Mouse (Mus musculus): ENCODE data around the gene Zfp871.

Gene Zfp871

GRCm38 (mm10) chr17:32788094-32788559 lies at the start of gene Zfp871:
Gene Zfp871 (minus strand): TSS chr17:32788287.
- in situ Hi-C loops (cut with MboI, MseI): no loop called here

DNA sequence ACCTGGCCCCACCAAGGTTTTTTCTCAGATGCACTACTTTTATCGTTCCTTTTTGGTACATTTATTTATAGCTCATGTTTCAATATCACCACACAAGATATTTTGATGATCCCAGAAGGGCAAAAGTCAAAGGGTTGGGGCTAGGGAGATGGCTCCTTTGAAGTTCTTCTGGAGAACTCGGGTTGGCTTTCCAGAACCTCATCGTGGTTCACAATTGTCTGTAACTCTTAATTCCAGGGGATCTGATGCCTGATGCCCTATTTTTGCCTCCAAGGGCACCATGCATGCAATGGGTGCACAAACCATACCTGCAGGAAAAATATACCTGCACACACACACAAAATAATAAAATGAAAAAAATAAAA lies 42.3 kb upstream of the Zfp871 start:
- in situ Hi-C loops (cut with MboI, MseI): no loop called here

GRCm38 (mm10) chr17:32829540-32830417 lies 41.7 kb upstream of the Zfp871 start, which contains the start of gene Zfp799:
Gene Zfp799 (minus strand): TSS chr17:32830261.
- in situ Hi-C loops (cut with MboI, MseI): no loop called here

DNA sequence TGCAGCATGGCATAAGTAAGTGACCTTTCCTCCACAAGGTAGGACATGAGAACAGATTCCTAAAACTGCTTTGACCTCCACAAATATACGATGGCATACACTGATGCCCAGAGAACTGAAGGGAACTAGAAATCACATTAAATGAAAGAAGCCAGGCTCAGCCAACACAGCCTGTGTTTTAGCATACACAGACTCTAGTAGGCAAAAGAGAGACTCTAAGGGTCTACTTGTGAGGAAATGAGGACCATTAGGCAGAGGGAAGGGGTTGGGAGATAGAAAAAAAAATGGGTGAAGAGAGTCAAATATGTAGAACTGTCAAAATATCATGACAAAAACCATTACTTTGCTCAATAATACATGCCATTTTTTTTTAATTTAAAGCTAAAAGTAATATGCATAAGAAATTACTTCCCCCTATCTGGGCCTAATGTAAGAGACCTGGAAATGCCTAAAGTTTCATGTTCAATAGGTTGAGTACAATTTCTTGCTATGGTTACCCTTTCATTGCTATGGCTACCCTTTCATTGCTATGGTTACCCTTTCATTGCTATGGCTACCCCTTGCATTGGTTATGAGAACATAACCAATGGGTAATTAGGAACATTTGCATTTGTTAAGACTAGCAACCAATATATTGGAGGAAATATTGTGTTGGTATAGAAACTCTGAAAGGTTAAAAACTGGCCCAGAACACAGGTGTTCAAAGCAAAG lies 28.1 kb upstream of the Zfp871 start:
- in situ Hi-C loops (cut with MboI, MseI): no loop called here

GRCm38 (mm10) chr17:32814136-32814535 lies 26.0 kb upstream of the Zfp871 start:
- in situ Hi-C loops (cut with MboI, MseI): no loop called here

- in situ Hi-C loops (cut with MboI, MseI): no loop called here
These were observed 22.6 kb upstream of the Zfp871 start for GRCm38 (mm10) chr17:32810648-32811047.

GRCm38 (mm10) chr17:32809544-32810374 lies 21.7 kb upstream of the Zfp871 start, which contains the start of gene Zfp811:
Gene Zfp811 (minus strand): TSS chr17:32809931.
- in situ Hi-C loops (cut with MboI, MseI): no loop called here

GRCm38 (mm10) chr17:32808921-32809320 lies 20.8 kb upstream of the Zfp871 start:
- in situ Hi-C loops (cut with MboI, MseI): no loop called here

- in situ Hi-C loops (cut with MboI, MseI): no loop called here
These were observed 1.2 kb upstream of the Zfp871 start for GRCm38 (mm10) chr17:32789244-32789643.

GRCm38 (mm10) chr17:32788576-32788975 lies 489 bp upstream of the Zfp871 start:
- in situ Hi-C loops (cut with MboI, MseI): no loop called here

DNA sequence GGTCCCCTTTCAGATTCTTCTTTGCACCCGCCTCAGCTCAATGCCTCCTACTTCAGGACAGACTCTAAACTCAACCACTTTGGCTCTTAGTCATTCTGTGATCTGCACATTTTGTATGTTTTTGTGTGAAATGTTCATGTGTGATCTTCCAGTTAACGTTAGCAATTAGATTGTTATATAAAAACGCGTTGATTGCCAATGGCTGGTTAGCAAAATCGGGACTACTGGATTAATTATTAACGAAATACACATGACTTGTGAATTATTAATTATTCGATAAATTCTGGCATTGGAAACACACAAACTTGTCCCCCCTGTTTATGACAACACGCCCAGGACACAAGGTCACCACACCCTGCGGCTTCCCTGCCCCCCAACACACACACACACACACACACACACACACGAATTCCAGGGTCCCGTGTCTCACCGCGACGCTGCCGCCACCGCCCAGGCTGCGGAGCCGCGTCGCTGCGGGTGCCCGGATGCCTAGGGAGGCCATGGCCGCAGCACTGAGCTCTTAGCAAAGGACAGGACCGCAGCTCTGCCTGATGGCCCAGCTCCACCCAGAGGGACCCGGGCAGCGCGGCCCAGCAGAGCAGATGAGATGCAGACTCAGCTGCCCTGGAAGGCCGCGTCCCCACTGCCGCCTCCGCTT lies 522 bp downstream of the Zfp871 start:
- in situ Hi-C loops (cut with MboI, MseI): no loop called here

- in situ Hi-C loops (cut with MboI, MseI): no loop called here
These were observed 1.1 kb downstream of the Zfp871 start for GRCm38 (mm10) chr17:32786944-32787343.

GRCm38 (mm10) chr17:32785656-32786055 lies 2.4 kb downstream of the Zfp871 start:
- in situ Hi-C loops (cut with MboI, MseI): no loop called here

DNA sequence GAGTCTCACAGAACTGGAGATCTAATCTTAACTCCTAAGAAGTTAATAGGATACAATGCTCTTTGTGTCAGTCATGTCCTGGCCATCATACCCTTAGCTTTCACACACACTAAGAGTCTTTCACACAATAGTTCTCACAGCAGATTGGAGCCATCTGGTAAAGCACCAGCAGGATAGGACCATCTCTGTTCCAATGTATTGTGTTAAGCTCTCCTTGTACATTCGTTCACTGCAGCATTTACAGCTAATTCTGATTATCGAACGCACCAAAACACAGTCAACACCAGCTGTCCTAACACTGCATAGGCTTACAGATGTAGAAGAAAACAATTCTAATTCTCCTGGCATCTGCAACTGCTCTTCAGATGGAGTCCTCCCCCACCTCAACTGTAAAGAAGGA lies 10.5 kb downstream of the Zfp871 start:
- in situ Hi-C loops (cut with MboI, MseI): no loop called here

DNA sequence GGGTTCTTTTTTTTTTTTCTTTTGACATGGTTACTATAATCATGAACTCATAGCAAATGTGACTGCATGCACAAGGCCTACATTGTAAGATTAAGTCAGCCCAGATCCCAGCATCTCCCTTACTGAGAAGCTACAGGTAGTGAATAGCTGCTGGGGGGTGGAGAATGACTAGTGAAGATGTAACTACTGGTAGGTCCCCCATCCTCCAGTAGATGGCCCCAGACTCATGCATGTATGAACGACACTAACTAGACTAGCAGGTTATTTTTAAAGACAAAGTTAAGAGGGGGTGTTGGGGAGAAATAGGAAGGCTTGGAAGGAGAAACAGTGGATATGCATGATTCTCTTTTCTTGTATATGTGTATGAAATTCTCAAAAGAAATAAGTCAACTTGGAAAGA lies 16.9 kb downstream of the Zfp871 start:
- in situ Hi-C loops (cut with MboI, MseI): no loop called here

- in situ Hi-C loops (cut with MboI, MseI): no loop called here
These were observed 21.7 kb downstream of the Zfp871 start for GRCm38 (mm10) chr17:32766422-32766821.

DNA sequence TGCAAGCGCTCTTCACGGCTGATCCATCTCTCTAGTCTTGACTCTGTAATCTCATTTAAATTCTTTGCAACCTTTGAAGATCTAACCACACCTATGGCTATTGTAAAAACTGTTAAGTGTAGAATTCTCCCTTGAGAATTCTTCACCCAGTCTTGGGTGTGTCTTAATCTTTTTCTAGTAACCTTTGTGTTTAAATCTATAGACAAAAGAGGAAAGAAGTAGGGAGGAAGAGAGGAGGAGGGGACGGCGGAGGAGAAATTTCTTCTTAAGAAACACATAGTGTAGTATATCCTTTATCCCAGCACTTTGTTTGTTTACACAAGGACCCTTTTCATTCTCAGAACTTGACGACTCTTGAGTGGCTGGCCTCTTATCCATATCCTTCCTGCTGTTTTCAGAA lies 30.8 kb downstream of the Zfp871 start:
- in situ Hi-C loops (cut with MboI, MseI): no loop called here

GRCm38 (mm10) chr17:32753634-32754033 lies 34.5 kb downstream of the Zfp871 start:
- in situ Hi-C loops (cut with MboI, MseI): no loop called here

DNA sequence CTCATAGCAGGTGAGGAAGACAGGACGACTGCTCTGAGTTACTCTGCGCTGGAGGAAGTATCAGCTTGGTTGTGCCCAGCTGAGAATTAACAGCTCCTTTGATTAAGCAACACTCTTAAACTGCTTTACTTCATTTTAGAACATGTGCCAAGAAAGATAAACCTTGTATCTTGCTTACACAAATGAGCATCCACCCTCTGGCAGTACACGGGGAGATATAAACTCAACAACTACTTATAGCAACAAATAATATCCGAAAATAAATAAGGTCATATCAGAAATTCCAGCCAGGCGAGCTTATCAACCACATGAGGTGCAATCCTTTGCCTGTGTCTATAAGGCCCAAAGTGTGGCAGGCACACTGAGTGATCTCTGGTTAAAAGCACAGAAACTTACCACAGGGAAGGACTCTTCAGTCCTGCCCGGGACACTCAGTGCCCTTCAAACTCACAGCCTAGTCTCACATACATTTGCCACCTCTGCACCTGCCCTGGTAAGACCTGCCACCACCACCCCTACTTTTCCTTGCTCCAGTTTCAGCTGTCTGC lies 35.2 kb downstream of the Zfp871 start:
- in situ Hi-C loops (cut with MboI, MseI): no loop called here

DNA sequence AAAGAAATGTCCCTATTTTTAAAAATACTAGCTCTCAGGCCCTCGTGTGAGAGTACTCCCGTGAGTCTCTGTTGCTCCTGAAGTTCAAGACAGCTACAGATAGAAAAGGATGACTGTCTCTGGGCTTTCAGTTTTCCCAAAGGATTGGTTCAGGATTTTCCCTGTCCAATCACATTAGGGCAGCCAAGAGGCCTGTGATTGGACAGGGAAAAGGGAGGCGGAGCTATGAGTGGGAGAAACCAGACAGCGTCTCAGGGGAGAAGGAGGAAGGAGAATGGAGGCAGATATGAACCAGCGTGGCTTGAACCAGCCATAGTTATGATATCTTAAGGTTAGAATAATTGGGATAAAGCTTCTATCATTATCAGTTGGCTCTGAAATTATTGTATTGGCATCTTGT lies 37.5 kb downstream of the Zfp871 start:
- in situ Hi-C loops (cut with MboI, MseI): no loop called here

- in situ Hi-C loops (cut with MboI, MseI): no loop called here
These were observed 47.0 kb downstream of the Zfp871 start for GRCm38 (mm10) chr17:32741057-32741456.
